ENCODE assay signal across 33 mouse cellular contexts in genomic region chr15:101080031-101080520, GRCm38 (mm10). TPM values are rescaled to one million over a fixed set of nuclear protein-coding genes. Genes with fewer than 3 reads are reported as not detected.
DNase-seq lines count a peak whose midpoint lies in the region; ATAC-seq and TF ChIP-seq lines count a peak whose summit lies in the region.
"Had no signal": no experiment of that assay in that cellular context is flagged by ENCODE, and none has a peak within 500 bp of the region (broad histone marks: within the 10 kb centered on the region; RNA-seq: fewer than 3 reads in every experiment).

No protein-coding gene starts in this region.

- H3K4me2 ChIP-seq in kidney, embryonic 16.5 days (replicated peaks; ENCODE audit: low read depth, low read length): no peak overlapping the region
- H3K4me2 ChIP-seq: embryonic facial prominence, embryonic 12.5 days; forebrain, embryonic 13.5 days; limb, embryonic 13.5 days; liver, embryonic 12.5 days had no signal

- DNase-seq in gastrocnemius, adult 2 months: no peak
- no peak for DNase-seq in gastrocnemius, postnatal 4 days (ENCODE audit: low spot score in 2 of 2)
- DNase-seq in kidney, postnatal 10 days: no peak
- DNase-seq in adrenal gland, postnatal 36 days: peak; percentile 44 to 65
- no peak for DNase-seq in thymus, adult 18-20 months
- DNase-seq: B cell, adult 2 months; cerebellum, adult 18-20 months; cerebellum, postnatal 14 days; heart, postnatal 4 days; kidney, adult 9 months; kidney, postnatal 4 days; thymus, adult 2 months had no signal

- H3K27me3 ChIP-seq in kidney, embryonic 16.5 days (ENCODE audit: insufficient read depth, low read length): no peaks in the 10 kb centered on the region
- H3K27me3 ChIP-seq in E14TG2a.4 (ENCODE audit: insufficient read depth, low read length): peaks cover 56% of the 10 kb centered on the region
- H3K27me3 ChIP-seq: embryonic facial prominence, embryonic 12.5 days; hindbrain, embryonic 15.5 days; intestine, embryonic 15.5 days; limb, embryonic 13.5 days had no signal

- TF ChIP-seq CTCF in gastrocnemius, adult 2 months (IDR thresholded peaks at IDR 0.05): no peak
- no peak for TF ChIP-seq CTCF in E14TG2a.4 (conservative IDR thresholded peaks at IDR 0.05; ENCODE audit: low read length)

- 82% methylated on average over 9 of the region's 9 CpGs for WGBS in kidney, embryonic 16.5 days

- intact Hi-C loops in gastrocnemius, adult 2 months (cut with DNase I): no loop called here

- H3K4me3 ChIP-seq in gastrocnemius, adult 2 months: no peak overlapping the region
- no peak overlapping the region for H3K4me3 ChIP-seq in kidney, embryonic 16.5 days (ENCODE audit: low read length)
- H3K4me3 ChIP-seq in E14TG2a.4 (replicated peaks; ENCODE audit: low read length): peak overlapping the region; percentile 24; the same call in 1 of the 2 replicates
- H3K4me3 ChIP-seq: embryonic facial prominence, embryonic 12.5 days; forebrain, embryonic 13.5 days; heart, embryonic 15.5 days; hindbrain, embryonic 15.5 days; intestine, embryonic 15.5 days; liver, embryonic 12.5 days; midbrain, embryonic 12.5 days had no signal

- H3K36me3 ChIP-seq in kidney, embryonic 16.5 days (ENCODE audit: insufficient read depth, low read length): no peaks in the 10 kb centered on the region
- H3K36me3 ChIP-seq in E14TG2a.4 (ENCODE audit: insufficient read depth, low read length): no peaks in the 10 kb centered on the region
- H3K36me3 ChIP-seq: embryonic facial prominence, embryonic 12.5 days; heart, embryonic 15.5 days; hindbrain, embryonic 15.5 days; intestine, embryonic 15.5 days; limb, embryonic 13.5 days; liver, embryonic 12.5 days; midbrain, embryonic 12.5 days had no signal

- no peak for ATAC-seq in kidney, embryonic 16.5 days (ENCODE audit: low FRiP score, low TSS enrichment)
- ATAC-seq: activated CD4-positive, CD25-positive, alpha-beta regulatory T cell, adult 4 months; forebrain, embryonic 13.5 days; intestine, embryonic 15.5 days; liver, embryonic 12.5 days had no signal

- H3K4me1 ChIP-seq in kidney, embryonic 16.5 days (ENCODE audit: insufficient read depth, low read length): peaks cover 57% of the 10 kb centered on the region
- peaks cover 82% of the 10 kb centered on the region for H3K4me1 ChIP-seq in E14TG2a.4 (replicated peaks; ENCODE audit: low read depth, low read length)

- H3K9ac ChIP-seq in kidney, embryonic 16.5 days (replicated peaks; ENCODE audit: low read length): 0 out of 2 replicates have a peak overlapping the region, but pooled peaks have one; percentile 3
- H3K9ac ChIP-seq: embryonic facial prominence, embryonic 12.5 days; forebrain, embryonic 13.5 days; heart, embryonic 15.5 days; hindbrain, embryonic 15.5 days; intestine, embryonic 15.5 days; limb, embryonic 13.5 days; liver, embryonic 12.5 days had no signal

- H3K9me3 ChIP-seq in kidney, embryonic 16.5 days (ENCODE audit: low read length): no peaks in the 10 kb centered on the region
- no peaks in the 10 kb centered on the region for H3K9me3 ChIP-seq in E14TG2a.4 (ENCODE audit: low read length)
- H3K9me3 ChIP-seq: embryonic facial prominence, embryonic 12.5 days; forebrain, embryonic 13.5 days; heart, embryonic 15.5 days; hindbrain, embryonic 15.5 days; intestine, embryonic 15.5 days; limb, embryonic 13.5 days; liver, embryonic 12.5 days; midbrain, embryonic 12.5 days had no signal

- peak overlapping the region; percentile 85 for H3K27ac ChIP-seq in gastrocnemius, adult 2 months
- no peak overlapping the region for H3K27ac ChIP-seq in kidney, embryonic 16.5 days (ENCODE audit: low read length)
- H3K27ac ChIP-seq: embryonic facial prominence, embryonic 12.5 days; forebrain, embryonic 13.5 days; heart, embryonic 15.5 days; hindbrain, embryonic 15.5 days; limb, embryonic 13.5 days; liver, embryonic 12.5 days; midbrain, embryonic 12.5 days had no signal

RNA-seq across cellular contexts. Expression of gene Fignl2, which starts 1.7 kb away (rescaled TPM):
- total RNA-seq in gastrocnemius, adult 2 months (2021): under 1 TPM; 0.67 to 0.77 TPM
- 1 to 10 TPM; 3.2 to 4.1 TPM for total RNA-seq in gastrocnemius, postnatal 4 days (2021)
- 0.26 and 0.35 TPM in 2 replicates for polyA plus RNA-seq in kidney, embryonic 16.5 days (2015; fragmentation: Nextera tagmentation; extraction: Ambion mirVana)
- total RNA-seq in adrenal gland, postnatal 36 days (2021): 1 to 10 TPM; 9.4 to 9.9 TPM
- total RNA-seq: CH12.LX; granulocyte monocyte progenitor cell, adult 5-6 weeks; MEL had no signal
- polyA plus RNA-seq: activated CD4-positive, CD25-positive, alpha-beta regulatory T cell, adult 4 months; forebrain, embryonic 13.5 days had no signal

RNA-seq across cellular contexts. Expression of gene Gm47841, which starts 32.9 kb away (rescaled TPM):
- total RNA-seq in gastrocnemius, adult 2 months (2021): not detected
- under 1 TPM; 0.27 to 0.34 TPM for total RNA-seq in gastrocnemius, postnatal 4 days (2021)
- polyA plus RNA-seq in kidney, embryonic 16.5 days (2015; fragmentation: Nextera tagmentation; extraction: Ambion mirVana): not detected in 2 replicates
- total RNA-seq in adrenal gland, postnatal 36 days (2021): under 1 TPM in 1 of 2 experiments, not detected in 1; 0.26 TPM
- total RNA-seq: CH12.LX; gastrocnemius, adult 8-10 months; granulocyte monocyte progenitor cell, adult 5-6 weeks; left cerebral cortex, postnatal 14 days; MEL had no signal
- polyA plus RNA-seq: activated CD4-positive, CD25-positive, alpha-beta regulatory T cell, adult 4 months; embryonic facial prominence, embryonic 12.5 days; forebrain, embryonic 13.5 days; frontal cortex, adult 2 months; heart, embryonic 15.5 days; hindbrain, embryonic 15.5 days; intestine, embryonic 15.5 days; limb, embryonic 13.5 days; liver, embryonic 12.5 days; midbrain, embryonic 12.5 days; neural tube, embryonic 11.5 days; small intestine, adult 2 months; stomach, embryonic 16.5 days; thymus, adult 2 months had no signal

RNA-seq across cellular contexts. Expression of gene Ankrd33, which starts 35.5 kb away (rescaled TPM):
- not detected for total RNA-seq in gastrocnemius, adult 2 months (2021)
- total RNA-seq in gastrocnemius, postnatal 4 days (2021): not detected
- not detected in 2 replicates for polyA plus RNA-seq in kidney, embryonic 16.5 days (2015; fragmentation: Nextera tagmentation; extraction: Ambion mirVana)
- total RNA-seq in adrenal gland, postnatal 36 days (2021): under 1 TPM; 0.56 to 0.99 TPM
- total RNA-seq: CH12.LX; gastrocnemius, adult 8-10 months; granulocyte monocyte progenitor cell, adult 5-6 weeks; heart, postnatal 4 days; MEL had no signal
- polyA plus RNA-seq: activated CD4-positive, CD25-positive, alpha-beta regulatory T cell, adult 4 months; embryonic facial prominence, embryonic 12.5 days; forebrain, embryonic 13.5 days; frontal cortex, adult 2 months; heart, embryonic 15.5 days; hindbrain, embryonic 15.5 days; intestine, embryonic 15.5 days; limb, embryonic 13.5 days; liver, embryonic 12.5 days; midbrain, embryonic 12.5 days; neural tube, embryonic 11.5 days; small intestine, adult 2 months; stomach, embryonic 16.5 days; thymus, adult 2 months; urinary bladder, adult 2 months had no signal

RNA-seq across cellular contexts. Expression of gene Acvrl1, which starts 48.2 kb away (rescaled TPM):
- 10 to 100 TPM; 10.2 to 14.5 TPM for total RNA-seq in gastrocnemius, adult 2 months (2021)
- total RNA-seq in gastrocnemius, postnatal 4 days (2021): 10 to 100 TPM; 24.6 to 28.1 TPM
- polyA plus RNA-seq in kidney, embryonic 16.5 days (2015; fragmentation: Nextera tagmentation; extraction: Ambion mirVana): 20.6 and 24.4 TPM in 2 replicates
- total RNA-seq in adrenal gland, postnatal 36 days (2021): 10 to 100 TPM; 13.4 to 17.5 TPM

Comparison
In these comparisons a context has a peak if more than half of its experiments do, and no peak if none do; other contexts are left out.
1. DNase-seq: peak in adrenal gland, postnatal 36 days (2 of 2); none in gastrocnemius, adult 2 months (single experiment), gastrocnemius, postnatal 4 days (0 of 2), kidney, postnatal 10 days (single experiment) and thymus, adult 18-20 months (0 of 2).